Mouse (Mus musculus): Measurements from ENCODE around the gene Uba52. TPM values are rescaled to one million over a fixed set of nuclear protein-coding genes. Genes with fewer than 3 reads are reported as not detected.

The Uba52 gene
- total RNA-seq (2015) (2,237 and 2,370 TPM in 2 replicates), total RNA-seq (2017) (4,162 and 4,635 TPM in 2 replicates)

DNA sequence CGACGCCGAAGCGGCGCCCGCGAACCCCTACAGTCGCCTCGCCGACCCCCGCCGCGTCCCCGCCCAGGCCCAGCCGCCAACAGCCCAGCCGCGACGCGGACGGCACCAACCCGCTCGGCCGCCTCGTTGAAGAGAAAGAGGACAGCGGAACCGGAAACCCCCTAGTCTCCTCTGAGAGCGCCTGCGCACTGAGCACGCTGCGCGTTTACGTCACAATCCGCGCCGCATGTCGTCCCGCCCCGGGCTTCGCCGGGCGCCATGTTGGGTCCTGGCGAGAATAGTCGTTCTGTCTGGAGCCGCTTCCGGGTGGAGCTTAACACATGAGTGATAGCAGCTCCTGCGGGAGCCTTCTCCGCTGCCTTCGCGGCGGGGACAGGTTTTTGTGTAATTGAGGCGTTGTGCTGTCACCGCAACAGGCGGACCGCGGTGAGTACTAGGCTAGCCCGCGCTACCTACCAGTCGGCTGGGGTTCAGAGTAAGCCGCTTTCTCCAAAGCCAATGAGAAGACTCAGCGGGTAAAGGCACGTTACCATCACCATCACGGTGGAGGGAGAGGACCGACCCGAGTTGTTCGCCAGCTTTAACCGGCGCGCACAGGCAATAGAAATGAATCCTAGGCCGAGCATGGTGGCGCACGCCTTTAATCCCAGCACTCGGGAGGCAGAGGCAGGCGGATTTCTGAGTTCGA lies at the start of gene Uba52:
Gene Uba52, minus strand, starts transcription at position 574 of the 688 bp plus-strand sequence.
- peak; percentile 82 for ATAC-seq (ENCODE audit: poor library complexity, severe bottlenecking)

DNA sequence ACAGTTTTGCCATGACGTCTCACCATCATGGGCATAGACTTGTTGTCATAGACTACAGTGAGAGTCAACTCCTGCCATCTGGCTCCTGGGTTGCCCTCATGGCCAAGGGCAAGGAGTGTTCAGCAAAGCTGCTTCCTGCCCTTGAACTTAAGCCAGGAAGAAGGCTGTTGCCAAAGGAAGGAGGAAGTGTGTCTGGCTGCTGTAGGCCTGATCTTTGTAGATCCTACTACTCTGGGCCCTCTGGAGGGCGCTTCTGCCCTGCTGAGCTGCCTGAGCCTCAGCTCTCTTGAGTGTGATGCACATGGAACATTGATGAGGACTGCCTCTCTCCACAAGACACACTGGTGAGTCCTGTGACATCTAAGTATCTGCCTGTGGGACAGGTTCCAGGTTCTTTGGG lies 49.5 kb upstream of the Uba52 start:
- ATAC-seq (ENCODE audit: poor library complexity, severe bottlenecking): peak; percentile 72

DNA sequence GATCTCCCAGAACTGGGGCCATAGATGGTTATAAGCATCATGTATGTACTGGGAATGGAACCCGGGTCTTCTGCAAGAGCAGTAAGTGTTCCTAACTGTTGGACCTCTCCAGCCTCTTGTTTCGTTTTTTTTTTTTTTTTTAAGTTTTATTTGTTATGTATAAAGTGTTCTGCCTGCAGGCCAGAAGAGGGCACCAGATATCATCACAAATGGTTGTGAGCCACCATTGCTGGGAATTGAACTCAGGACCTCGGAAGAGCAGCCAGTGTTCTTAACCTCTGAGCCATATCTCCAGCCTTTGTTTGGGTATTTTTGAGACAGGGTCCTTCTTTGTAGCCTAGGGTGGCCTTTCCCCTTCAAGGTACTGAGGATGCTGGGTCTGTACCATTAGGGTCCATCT lies 48.4 kb upstream of the Uba52 start:
- no peak for ATAC-seq (ENCODE audit: poor library complexity, severe bottlenecking)

DNA sequence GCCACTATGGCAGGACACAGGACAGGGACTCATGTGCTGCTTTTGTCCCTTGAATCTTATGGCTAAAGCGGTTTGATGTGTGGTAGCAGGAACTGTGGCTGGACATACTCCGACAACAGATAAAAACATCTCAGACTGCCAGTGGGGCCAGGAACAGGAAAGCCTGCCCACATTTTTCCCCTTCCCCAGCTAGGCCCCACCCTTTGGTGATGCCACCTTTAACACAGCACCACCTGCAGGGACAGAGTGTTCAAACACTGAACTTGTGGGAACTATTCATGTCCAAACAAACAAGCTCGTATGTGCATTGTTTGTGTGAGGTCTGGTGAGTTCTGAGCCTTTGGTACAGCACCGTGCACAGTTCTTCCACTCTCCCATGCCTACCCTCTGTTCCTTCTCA lies 47.7 kb upstream of the Uba52 start:
- peak; percentile 38 for ATAC-seq (ENCODE audit: poor library complexity, severe bottlenecking)

DNA sequence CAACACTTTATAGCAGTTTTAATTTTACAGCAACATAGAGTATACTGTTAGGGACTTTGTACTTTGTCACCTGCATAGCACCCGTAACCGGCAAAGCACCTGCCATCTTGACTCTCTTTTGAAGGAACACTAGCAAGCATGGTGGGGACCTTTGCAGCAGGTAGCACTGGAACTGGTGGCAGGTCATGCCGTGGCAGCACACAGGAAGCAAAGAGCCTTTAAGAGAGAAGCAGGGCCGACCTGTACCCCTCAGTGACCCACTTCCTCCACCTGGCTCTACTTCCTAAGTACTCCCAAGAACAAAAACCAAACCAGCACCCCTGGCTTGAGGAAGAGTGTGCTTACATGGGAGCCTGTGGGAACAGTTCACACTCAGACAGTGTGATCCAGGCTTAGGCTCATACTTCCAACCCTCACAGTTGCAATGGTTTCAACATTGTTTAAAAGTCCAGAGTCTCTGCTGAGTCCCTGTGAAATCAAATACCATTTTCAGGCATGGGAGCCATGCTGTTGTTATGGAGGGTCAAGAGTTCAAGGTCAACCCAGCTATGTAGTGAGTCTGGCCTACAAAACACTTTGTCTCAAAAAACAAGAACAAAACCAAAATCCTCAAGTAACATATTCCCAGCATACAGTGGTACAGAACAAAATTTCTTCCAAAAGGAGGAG lies 44.6 kb upstream of the Uba52 start:
- no peak for ATAC-seq (ENCODE audit: poor library complexity, severe bottlenecking)

DNA sequence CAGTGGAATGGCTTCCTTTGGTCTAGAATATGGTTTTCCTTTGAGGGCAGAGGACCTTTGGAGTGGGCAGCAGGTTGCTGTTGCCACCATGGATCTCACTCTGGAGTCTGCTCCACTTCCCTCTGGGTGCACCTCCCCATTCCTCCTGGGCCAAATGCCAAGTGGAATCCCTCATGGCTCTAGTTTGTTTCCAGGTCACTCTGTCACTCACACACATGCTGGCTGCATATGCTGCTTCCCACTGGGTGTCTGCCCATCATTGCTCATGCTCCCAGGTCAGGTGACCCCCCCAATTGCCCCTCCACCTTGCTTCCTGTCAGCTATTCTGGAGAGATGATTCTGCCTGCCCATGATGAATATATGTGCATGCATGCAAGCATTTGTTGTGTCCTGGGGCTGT lies 43.1 kb upstream of the Uba52 start:
- ATAC-seq (ENCODE audit: poor library complexity, severe bottlenecking): no peak

DNA sequence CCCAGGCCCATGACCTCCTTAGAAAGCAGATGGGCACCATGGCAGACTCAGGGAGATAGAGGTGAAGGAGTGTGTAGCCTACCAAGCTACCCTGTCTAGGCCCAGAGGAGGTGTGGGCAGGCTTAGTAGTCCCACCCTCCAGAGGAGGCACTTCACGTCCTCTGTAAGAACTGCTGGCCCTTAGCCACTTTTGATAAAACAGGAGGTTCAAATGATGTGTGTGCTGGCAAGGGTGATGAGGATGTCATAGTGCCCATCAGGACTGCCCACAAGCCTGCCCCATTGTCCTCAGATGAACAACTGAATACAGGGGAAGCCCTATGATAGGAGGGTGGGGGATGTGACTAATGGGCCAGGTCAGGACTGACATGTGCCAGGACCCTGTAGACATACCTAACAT lies 42.2 kb upstream of the Uba52 start:
- no peak for ATAC-seq (ENCODE audit: poor library complexity, severe bottlenecking)

DNA sequence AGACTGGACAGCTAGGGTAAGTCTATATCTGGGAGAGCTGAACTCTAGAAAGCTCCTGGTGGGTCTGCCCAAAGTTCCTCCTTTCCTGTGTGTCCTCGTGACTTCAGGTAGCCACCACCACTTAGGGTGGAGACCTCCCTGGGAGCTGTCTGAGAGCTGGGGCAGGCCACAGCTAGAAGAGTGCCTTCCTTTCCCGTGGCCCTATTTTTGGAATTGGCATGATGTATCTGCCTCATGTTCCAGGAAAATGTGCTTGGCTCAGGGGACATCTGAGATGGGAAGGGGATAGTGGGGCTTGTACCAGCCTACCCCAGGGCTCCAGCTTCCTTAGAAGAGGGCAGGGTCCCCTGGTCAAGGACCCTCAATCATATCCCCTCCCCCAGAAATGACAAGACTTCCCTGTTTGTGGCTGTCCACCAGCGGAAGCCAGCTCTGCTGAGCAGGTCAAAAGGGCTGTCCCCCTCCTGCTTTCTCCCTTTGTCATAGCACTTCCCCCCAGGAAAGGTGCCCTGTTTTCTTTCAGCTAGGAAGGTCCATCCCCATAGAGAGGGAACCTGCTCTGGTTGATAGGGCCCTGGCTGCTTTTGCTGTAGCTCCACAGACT lies 41.1 kb upstream of the Uba52 start:
- no peak for ATAC-seq (ENCODE audit: poor library complexity, severe bottlenecking)

DNA sequence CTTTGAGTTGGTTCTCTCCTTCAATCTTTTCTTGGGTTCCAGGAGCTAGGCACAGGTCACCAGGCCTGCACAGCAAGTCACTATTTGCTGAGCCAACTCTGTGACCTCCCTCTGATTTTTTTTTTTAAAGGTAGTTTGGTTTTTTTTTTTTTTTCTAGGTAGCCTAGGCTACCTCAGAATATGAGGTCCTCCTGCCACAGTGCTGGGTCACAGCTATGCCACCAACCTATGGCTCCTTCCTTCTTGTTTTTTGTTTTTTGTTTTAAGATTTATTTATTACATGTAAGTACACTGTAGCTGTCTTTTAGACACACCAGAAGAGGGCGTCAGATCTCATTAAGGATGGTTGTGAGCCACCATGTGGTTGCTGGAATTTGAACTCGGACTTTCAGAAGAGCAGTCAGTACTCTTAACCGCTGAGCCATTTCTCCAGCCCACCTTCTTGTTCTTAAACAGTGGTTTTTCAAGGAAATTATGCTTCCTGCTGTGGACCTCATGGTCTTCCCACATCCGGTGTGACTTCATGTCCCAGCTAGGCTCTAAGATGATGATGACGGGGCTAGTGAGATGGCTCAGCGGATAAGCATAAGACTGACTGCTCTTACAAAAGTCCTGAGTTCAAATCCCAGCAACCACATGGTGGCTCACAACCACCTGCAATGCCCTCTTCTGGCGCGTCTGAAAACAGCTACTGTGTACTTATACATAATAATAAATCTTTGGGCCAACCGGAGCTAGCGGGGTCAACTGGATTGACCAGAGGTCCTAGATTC lies 39.0 kb upstream of the Uba52 start:
- peak; percentile 65 for ATAC-seq (ENCODE audit: poor library complexity, severe bottlenecking)

DNA sequence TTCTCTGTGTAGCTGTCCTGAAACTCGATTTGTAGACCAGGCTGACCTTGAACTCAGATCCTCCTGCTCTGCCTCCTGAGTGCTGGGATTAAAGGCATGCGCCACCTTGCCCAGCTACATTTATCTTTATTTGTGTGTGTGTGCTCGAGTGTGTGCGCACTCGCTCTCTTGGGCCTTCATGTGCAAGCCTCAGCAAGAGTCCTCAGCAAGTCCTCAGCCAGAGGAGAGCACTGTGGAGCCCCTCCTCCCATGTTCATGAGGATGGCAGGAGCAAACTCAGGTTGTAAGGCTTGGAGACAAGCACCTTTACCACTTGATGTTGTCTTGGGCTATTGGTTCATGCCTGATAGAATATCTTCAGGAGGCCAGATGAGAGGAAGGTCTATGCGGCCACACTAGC lies 37.2 kb upstream of the Uba52 start:
- no peak for ATAC-seq (ENCODE audit: poor library complexity, severe bottlenecking)

DNA sequence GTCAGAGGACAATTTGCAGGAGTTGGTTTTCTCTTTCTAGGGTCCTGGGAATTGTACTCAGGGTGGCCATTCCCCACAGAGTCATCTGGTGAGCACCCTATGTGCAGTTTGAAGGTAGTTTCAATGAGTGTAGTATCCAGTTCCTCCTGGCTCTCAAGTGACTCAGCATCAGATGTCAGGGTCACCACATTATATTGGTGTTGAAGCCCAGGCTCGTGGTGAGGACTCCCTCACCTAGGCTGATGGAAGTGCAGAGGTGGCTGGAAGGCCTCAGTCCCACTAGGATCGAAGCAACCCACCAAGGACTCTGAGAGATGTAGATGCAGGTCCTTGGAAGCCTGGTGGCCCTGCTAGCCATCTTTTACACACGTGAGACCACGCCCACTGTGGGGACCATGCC lies 35.8 kb upstream of the Uba52 start:
- ATAC-seq (ENCODE audit: poor library complexity, severe bottlenecking): no peak

DNA sequence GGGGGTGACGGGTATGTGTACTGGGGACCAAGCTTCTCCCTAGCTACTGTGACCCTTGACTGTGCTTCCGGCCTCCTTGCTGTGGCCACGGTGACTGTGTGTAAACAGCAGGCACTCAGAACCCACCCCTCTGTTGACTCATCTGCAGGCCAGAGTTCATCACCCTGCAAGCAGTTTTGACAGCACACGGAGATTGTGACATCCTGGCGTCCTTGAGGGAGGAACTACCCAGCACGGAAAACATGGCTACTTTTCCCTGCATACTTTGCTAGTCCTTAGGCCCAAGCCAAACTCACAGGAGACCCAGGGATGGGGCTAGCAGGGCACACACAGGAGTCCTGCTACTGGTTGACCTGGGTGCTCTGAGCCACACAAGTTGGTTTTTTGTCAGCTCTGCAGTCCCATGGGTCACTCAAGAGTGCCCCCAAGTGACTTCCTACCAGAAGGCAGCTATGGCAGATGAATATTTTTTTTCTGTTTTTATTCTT lies 33.6 kb upstream of the Uba52 start:
- peak; percentile 72 for ATAC-seq (ENCODE audit: poor library complexity, severe bottlenecking)

DNA sequence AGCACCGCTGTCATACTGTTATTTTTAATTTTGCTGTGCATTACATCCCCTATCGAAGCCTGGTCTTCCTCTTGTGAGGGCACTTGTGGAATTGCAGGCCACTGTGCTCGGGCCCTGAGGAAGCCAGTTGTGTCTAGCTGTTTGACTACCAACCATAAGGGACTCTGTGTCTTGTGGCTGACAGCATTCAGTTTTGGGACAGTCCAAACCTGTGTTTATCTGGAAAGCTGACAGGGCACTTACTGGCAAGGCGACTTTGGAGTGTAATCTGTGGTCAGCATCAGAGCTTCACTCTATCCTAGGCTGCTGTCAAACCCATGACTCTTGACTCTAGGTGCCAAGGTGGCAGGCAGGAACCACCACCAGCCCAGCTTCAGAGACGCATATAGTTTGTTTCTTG lies 30.5 kb upstream of the Uba52 start:
- no peak for ATAC-seq (ENCODE audit: poor library complexity, severe bottlenecking)

DNA sequence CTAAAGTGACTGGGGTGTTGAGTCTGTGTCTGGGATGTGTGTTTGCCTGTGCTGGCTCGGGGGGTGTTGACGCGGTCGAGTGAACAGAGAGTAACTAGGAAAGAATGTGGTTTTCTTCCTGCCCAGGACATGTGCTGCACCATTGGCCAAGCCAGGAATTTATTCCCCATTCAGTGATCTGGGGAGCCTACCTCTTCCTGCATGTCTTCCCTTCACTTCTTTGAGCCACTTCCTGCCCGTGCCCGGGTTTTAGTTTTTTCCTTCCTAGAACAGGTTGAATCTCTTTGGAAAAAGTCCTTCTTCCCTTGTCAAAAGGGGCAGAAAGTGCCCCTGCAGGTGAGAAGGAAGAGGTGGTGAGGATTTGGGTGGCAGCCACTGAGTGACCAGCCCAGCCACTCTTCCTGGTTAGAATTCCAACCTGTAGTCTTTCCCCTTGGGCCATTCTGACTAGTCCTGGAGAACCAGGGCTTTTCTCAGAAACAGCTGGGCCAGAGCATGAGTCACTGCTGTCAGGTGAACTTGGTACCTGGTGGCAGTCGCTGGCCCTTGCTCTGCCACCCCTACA lies 30.0 kb upstream of the Uba52 start:
- no peak for ATAC-seq (ENCODE audit: poor library complexity, severe bottlenecking)

DNA sequence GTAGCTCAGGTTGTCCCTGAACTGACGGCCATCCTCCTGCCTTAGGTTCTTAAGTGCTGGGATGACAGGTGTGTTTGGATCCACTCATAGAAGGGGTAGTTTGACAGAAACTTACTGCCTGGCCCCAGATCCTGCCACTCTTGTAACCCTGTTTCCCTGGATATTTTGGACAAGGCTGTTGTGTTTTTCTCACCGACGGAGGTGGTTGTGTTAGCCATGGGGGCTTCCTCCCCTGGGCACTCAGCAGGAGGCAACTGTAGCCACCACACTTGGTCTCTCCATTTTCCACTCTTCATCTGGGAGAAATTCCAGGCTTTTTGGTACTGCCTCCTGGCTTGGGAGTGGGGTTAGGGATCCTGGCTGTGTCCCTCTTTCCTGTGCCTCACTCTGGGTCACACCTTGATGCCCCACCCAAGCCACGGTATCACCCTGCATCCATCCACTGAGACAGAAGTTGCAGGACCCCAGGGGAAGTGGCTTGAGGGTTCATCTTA lies 29.5 kb upstream of the Uba52 start:
- no peak for ATAC-seq (ENCODE audit: poor library complexity, severe bottlenecking)

DNA sequence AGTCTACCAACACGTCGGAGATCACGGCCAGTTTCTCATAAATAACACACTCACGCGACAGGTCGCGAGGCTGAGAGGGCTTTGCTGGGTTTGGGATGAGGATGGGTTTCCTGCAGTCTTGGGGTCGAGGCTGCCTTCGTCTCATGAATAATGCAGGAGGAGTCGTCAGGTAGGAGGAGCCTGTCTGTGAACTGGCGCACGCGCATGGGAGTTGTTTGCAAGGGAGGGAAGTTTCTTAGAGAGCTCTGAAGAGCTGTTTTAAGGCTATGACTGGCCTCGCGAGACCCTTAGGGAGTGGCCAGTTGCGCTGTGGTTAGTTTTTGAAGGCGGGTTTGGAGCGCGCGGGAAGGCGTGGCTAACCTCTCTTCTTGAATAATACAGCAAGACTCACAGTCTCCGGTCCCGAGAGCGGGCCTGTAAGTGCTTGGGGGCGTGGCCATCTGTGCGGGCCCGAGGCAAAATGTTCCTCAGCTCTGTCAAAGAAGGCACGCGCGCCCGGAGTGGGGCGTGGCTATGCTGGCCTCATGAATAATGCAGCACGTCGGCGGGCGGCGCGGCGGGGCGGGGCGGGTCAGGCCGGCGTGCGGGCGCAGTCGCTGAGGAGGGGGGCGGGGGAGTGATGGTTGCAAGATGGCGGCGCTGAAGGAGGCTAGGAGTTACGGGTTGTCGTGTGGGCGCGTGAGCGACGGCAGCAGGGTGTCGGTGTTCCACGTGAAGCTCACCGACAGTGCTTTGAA lies 28.6 kb upstream of the Uba52 start, which contains the start of gene Ell:
Gene Ell, plus strand, starts transcription at position 381 of the 737 bp plus-strand sequence.
- ATAC-seq (ENCODE audit: poor library complexity, severe bottlenecking): peak; percentile 65

DNA sequence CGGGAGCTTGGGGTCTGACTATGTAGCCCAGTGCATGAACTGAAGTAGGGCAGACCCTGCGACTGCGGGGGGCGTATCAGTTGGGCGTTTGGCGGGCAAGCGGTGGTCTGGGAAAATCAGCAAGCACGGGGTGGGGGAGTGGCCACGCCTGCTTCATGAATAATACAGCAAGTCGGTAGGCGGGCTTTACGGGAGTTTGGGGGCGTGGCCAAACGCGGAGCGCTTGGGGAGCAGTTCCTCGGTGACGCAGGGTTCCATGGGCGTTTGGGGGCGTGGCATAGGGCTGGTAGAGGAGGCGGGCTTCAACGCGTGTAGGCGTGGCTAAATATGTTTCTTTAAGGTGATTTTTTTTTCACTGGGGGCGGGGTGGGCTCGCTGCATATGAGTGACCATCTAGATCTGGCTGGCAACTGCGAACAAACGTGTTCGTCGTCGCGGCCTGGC lies 28.1 kb upstream of the Uba52 start:
- peak; percentile 78 for ATAC-seq (ENCODE audit: poor library complexity, severe bottlenecking)

DNA sequence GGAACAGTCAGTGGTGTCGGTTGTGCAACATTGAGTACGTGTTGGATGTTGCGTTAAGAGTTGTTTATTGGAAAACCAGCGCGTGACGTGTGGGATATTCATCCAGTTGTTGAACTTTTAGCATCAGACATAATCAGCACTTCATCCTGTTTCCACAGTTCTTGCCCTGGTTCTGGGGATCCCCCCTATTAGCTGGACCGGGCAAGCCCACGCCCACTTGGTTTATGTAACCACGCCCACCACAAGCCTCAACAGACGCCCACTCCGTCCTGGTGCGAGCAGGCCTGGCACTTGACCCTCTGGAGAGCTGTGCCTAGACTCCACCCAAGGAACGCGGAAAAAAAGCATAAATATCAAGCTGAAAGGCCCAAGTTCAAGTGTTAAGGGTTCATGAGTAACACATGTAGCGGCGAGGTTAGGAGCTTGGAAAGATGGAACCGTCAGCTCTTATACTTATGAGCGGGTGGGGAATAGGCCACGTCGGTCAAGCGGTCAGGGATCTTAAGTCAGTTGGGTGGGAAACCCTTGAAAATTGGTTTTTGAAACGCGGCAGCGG lies 27.5 kb upstream of the Uba52 start:
- peak; percentile 17; the same call in 1 of the 2 replicates for ATAC-seq (ENCODE audit: poor library complexity, severe bottlenecking)

DNA sequence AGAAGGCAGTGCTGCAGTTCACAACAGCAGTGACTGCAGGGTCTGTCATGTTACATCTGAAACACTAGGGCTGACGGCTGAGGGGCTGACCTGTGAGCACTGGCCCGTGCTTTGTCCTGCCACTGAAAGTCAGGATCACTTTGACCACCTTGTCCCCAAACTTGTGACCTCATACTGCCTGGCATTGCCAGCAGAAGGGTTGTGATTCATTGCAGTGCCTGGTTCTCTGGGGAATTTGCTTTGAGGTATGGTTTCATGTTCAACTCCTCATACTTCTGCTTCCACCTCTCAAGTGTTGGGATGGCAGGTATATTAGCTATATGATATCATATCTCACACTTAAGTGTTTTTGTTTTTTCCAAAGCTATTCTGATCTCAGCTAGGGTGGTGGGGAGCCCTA lies 25.1 kb upstream of the Uba52 start:
- no peak for ATAC-seq (ENCODE audit: poor library complexity, severe bottlenecking)

DNA sequence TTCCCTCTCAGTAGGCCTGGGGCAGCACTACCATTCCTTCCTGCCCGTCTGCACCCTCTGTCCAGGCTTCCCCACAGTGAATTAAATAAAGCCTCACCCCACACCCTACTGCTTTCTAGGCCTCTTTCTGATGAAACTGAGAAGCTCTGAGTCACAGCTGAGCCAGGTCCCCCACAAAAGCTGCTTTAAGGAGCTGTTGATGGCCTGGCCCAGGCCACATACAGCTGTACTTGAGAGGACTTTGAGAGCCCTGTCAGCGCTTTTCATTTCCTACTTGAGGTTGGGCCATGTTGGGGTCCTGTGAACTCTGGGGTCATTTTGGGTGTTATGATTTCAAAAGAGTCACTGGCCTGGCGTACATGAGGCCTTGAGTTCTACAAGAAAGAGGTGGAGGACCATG lies 24.6 kb upstream of the Uba52 start:
- ATAC-seq (ENCODE audit: poor library complexity, severe bottlenecking): no peak

All from megakaryocyte, adult 5-6 weeks (primary cell).